Mouse (Mus musculus) heart, embryonic 13.5 days (tissue): ENCODE results near the gene Map3k4. TPM values are rescaled to one million over a fixed set of nuclear protein-coding genes. Genes with fewer than 3 reads are reported as not detected.

ENCODE experiments used
- ATAC-seq: fragments of 200-750 bp; cut with Nextera tagmentation; 2 replicates; pipeline ENCODE4 v1.8.0; 2017; ENCODE audit warnings: moderate TSS enrichment; ENCODE audit not compliant: insufficient number of reproducible peaks, low FRiP score, low TSS enrichment; ENCODE audit errors: extremely low read depth
- H3K27ac ChIP-seq: fragments of 300-500 bp; sonication (generic); replicated peaks from 2 replicates; pipeline ENCODE4 v1.5.1; 2015; ENCODE audit warnings: moderate library complexity, mild to moderate bottlenecking, inconsistent platforms
- H3K27me3 ChIP-seq: fragments of 300-500 bp; sonication (generic); replicated peaks from 2 replicates; pipeline ENCODE4 v1.6.1; 2015; ENCODE audit warnings: mild to moderate bottlenecking, inconsistent platforms
- H3K36me3 ChIP-seq: fragments of 300-500 bp; sonication (generic); 2 replicates; pipeline ENCODE4 v1.6.1; 2015; ENCODE audit warnings: mild to moderate bottlenecking, inconsistent platforms
- H3K4me1 ChIP-seq: fragments of 300-500 bp; sonication (generic); 2 replicates; pipeline ENCODE4 v1.6.1; 2015; ENCODE audit warnings: inconsistent platforms
- H3K4me2 ChIP-seq: fragments of 300-500 bp; sonication (generic); 2 replicates; pipeline ENCODE4 v1.6.1; 2015; ENCODE audit warnings: inconsistent platforms, mild to moderate bottlenecking, moderate library complexity
- H3K4me3 ChIP-seq: fragments of 300-500 bp; sonication (generic); 2 replicates; pipeline ENCODE4 v1.5.1; 2015; ENCODE audit warnings: moderate library complexity, mild to moderate bottlenecking, inconsistent platforms
- H3K9ac ChIP-seq: fragments of 300-500 bp; sonication (generic); 2 replicates; pipeline ENCODE4 v1.6.1; 2015; ENCODE audit warnings: inconsistent platforms, mild to moderate bottlenecking, moderate library complexity
- H3K9me3 ChIP-seq: fragments of 300-500 bp; sonication (generic); 2 replicates; pipeline ENCODE4 v1.6.1; 2016; ENCODE audit warnings: inconsistent platforms
- WGBS: fragments of 180-500 bp; shearing (Covaris S2); methylation state at CpG from one replicate; pipeline ENCODE4 v1.1.7; 2015; ENCODE audit warnings: mixed read lengths; 5-methylcytosine and 5-hydroxymethylcytosine counted together
- polyA plus RNA-seq: library from polyadenylated mRNA; unstranded; fragments of >200 nt; fragmentation: Nextera tagmentation; extraction: Ambion mirVana; gene quantifications from 2 replicates; pipeline ENCODE4 v1.2.1, GENCODE M21; 2015

Map3k4 gene
- polyA plus RNA-seq, 1 experiment from 2014 or later, result 31.8 TPM

- H3K27ac ChIP-seq, result no peak overlapping the region
- WGBS, result 84% methylated on average over 10 of the region's 10 CpGs
- ATAC-seq, result no peak
These were observed 50.1 kb downstream of the Map3k4 start for GRCm38 (mm10) chr17:12268538-12268937.

GRCm38 (mm10) chr17:12268091-12268490 lies 50.5 kb downstream of the Map3k4 start:
- Histone ChIP-seq H3K9me3 (no peaks in the 10 kb centered on the region), H3K36me3 (peaks cover 48% of the 10 kb centered on the region), H3K4me2 (no peak overlapping the region), H3K27me3 (no peaks in the 10 kb centered on the region), H3K27ac (no peak overlapping the region), H3K4me3 (no peak overlapping the region), H3K9ac (no peak overlapping the region), H3K4me1 (peaks cover 33% of the 10 kb centered on the region)
- ATAC-seq, result no peak
- 71% methylated on average over 4 of the region's 4 CpGs for WGBS

More at GRCm38 (mm10) chr17:12268538-12268937, 50.1 kb downstream of the Map3k4 start:
- no peaks in the 10 kb centered on the region for H3K27me3 ChIP-seq
- peaks cover 43% of the 10 kb centered on the region for H3K36me3 ChIP-seq
- H3K4me1 ChIP-seq, result peaks cover 33% of the 10 kb centered on the region
- no peak overlapping the region for H3K4me2 ChIP-seq
- 0 out of 2 replicates have a peak overlapping the region, but pooled peaks have one; percentile 19 for H3K9ac ChIP-seq
- H3K9me3 ChIP-seq, result no peaks in the 10 kb centered on the region
- no peak overlapping the region for H3K4me3 ChIP-seq

- H3K4me1 ChIP-seq, result peaks cover 33% of the 10 kb centered on the region
- no peaks in the 10 kb centered on the region for H3K9me3 ChIP-seq
- H3K27me3 ChIP-seq, result no peaks in the 10 kb centered on the region
- WGBS, result 45% methylated on average over 21 of the region's 21 CpGs
- H3K4me2 ChIP-seq, result peak overlapping the region; percentile 42
- H3K36me3 ChIP-seq, result peaks cover 46% of the 10 kb centered on the region
- no peak; the same call in 1 of the 2 replicates for ATAC-seq
- H3K4me3 ChIP-seq, result no peak overlapping the region; the same call in 1 of the 2 replicates
- 0 out of 2 replicates have a peak overlapping the region, but pooled peaks have one; percentile 38 for H3K9ac ChIP-seq
- peak overlapping the region; percentile 76 for H3K27ac ChIP-seq
These were observed 52.3 kb downstream of the Map3k4 start for GRCm38 (mm10) chr17:12265969-12266925.

GRCm38 (mm10) chr17:12264293-12264692 lies 54.3 kb downstream of the Map3k4 start:
- Histone ChIP-seq H3K4me2 (no peak overlapping the region), H3K27ac (no peak overlapping the region), H3K36me3 (peaks cover 45% of the 10 kb centered on the region), H3K9me3 (no peaks in the 10 kb centered on the region), H3K9ac (no peak overlapping the region), H3K4me1 (peaks cover 33% of the 10 kb centered on the region), H3K4me3 (no peak overlapping the region), H3K27me3 (no peaks in the 10 kb centered on the region)
- ATAC-seq, result no peak
- 79% methylated on average over 3 of the region's 3 CpGs for WGBS

- WGBS, result 72% methylated on average over 13 of the region's 13 CpGs
- H3K4me1 ChIP-seq, result peaks cover 30% of the 10 kb centered on the region
- H3K9me3 ChIP-seq, result no peaks in the 10 kb centered on the region
- H3K9ac ChIP-seq, result no peak overlapping the region
- no peak overlapping the region for H3K27ac ChIP-seq
- no peak overlapping the region for H3K4me2 ChIP-seq
- no peak overlapping the region for H3K4me3 ChIP-seq
- H3K27me3 ChIP-seq, result no peaks in the 10 kb centered on the region
- no peak for ATAC-seq
- H3K36me3 ChIP-seq, result peaks cover 45% of the 10 kb centered on the region
These were observed 54.8 kb downstream of the Map3k4 start for GRCm38 (mm10) chr17:12263787-12264186.

GRCm38 (mm10) chr17:12262851-12263250 lies 55.7 kb downstream of the Map3k4 start:
- Histone ChIP-seq H3K36me3 (peaks cover 54% of the 10 kb centered on the region), H3K9me3 (no peaks in the 10 kb centered on the region), H3K9ac (no peak overlapping the region), H3K4me1 (peaks cover 26% of the 10 kb centered on the region), H3K4me3 (no peak overlapping the region), H3K27me3 (no peaks in the 10 kb centered on the region), H3K4me2 (no peak overlapping the region), H3K27ac (no peak overlapping the region)
- 91% methylated on average over 8 of the region's 8 CpGs for WGBS
- ATAC-seq, result no peak

- Histone ChIP-seq H3K27me3 (no peaks in the 10 kb centered on the region), H3K36me3 (peaks cover 64% of the 10 kb centered on the region), H3K9me3 (no peaks in the 10 kb centered on the region), H3K9ac (no peak overlapping the region), H3K4me2 (no peak overlapping the region), H3K4me3 (no peak overlapping the region), H3K27ac (no peak overlapping the region), H3K4me1 (peaks cover 21% of the 10 kb centered on the region)
- no peak for ATAC-seq
- WGBS, result 68% methylated on average over 2 of the region's 2 CpGs
These were observed 56.7 kb downstream of the Map3k4 start for GRCm38 (mm10) chr17:12261887-12262286.

GRCm38 (mm10) chr17:12261376-12261775 lies 57.2 kb downstream of the Map3k4 start:
- peaks cover 69% of the 10 kb centered on the region for H3K36me3 ChIP-seq
- no peak for ATAC-seq

GRCm38 (mm10) chr17:12259957-12260356 lies 58.6 kb downstream of the Map3k4 start:
- ATAC-seq, result no peak
- 81% methylated on average over 8 of the region's 8 CpGs for WGBS
- Histone ChIP-seq H3K4me1 (peaks cover 11% of the 10 kb centered on the region), H3K4me3 (no peak overlapping the region), H3K9ac (no peak overlapping the region), H3K27me3 (no peaks in the 10 kb centered on the region), H3K9me3 (no peaks in the 10 kb centered on the region), H3K4me2 (no peak overlapping the region), H3K27ac (no peak overlapping the region), H3K36me3 (peaks cover 83% of the 10 kb centered on the region)

More at GRCm38 (mm10) chr17:12261376-12261775, 57.2 kb downstream of the Map3k4 start:
- Histone ChIP-seq H3K27me3 (no peaks in the 10 kb centered on the region), H3K9me3 (no peaks in the 10 kb centered on the region), H3K4me3 (no peak overlapping the region), H3K4me1 (peaks cover 21% of the 10 kb centered on the region), H3K4me2 (no peak overlapping the region), H3K9ac (no peak overlapping the region), H3K27ac (no peak overlapping the region)
- 88% methylated on average over 7 of the region's 7 CpGs for WGBS

GRCm38 (mm10) chr17:12258517-12258916 lies 60.1 kb downstream of the Map3k4 start:
- H3K9me3 ChIP-seq, result no peaks in the 10 kb centered on the region
- 56% methylated on average over 6 of the region's 6 CpGs for WGBS
- no peak overlapping the region for H3K4me2 ChIP-seq
- no peak for ATAC-seq
- peaks cover 94% of the 10 kb centered on the region for H3K36me3 ChIP-seq
- no peak overlapping the region for H3K4me3 ChIP-seq
- peaks cover 9% of the 10 kb centered on the region for H3K4me1 ChIP-seq
- H3K27ac ChIP-seq, result no peak overlapping the region
- H3K9ac ChIP-seq, result no peak overlapping the region
- H3K27me3 ChIP-seq, result no peaks in the 10 kb centered on the region

- WGBS, result 91% methylated on average over 11 of the region's 11 CpGs
- no peak for ATAC-seq
- no peak overlapping the region for H3K27ac ChIP-seq
These were observed 62.5 kb downstream of the Map3k4 start for GRCm38 (mm10) chr17:12256142-12256541.

More at GRCm38 (mm10) chr17:12256142-12256541, 62.5 kb downstream of the Map3k4 start:
- Histone ChIP-seq H3K9ac (no peak overlapping the region), H3K4me3 (no peak overlapping the region), H3K27me3 (no peaks in the 10 kb centered on the region), H3K36me3 (peaks cover 99% of the 10 kb centered on the region), H3K4me1 (peaks cover 9% of the 10 kb centered on the region), H3K9me3 (peaks cover 12% of the 10 kb centered on the region), H3K4me2 (no peak overlapping the region)
